Mouse (Mus musculus): ENCODE data around the gene Gm20388. TPM values are rescaled to one million over a fixed set of nuclear protein-coding genes. Genes with fewer than 3 reads are reported as not detected.

Gm20388 gene
- polyA plus RNA-seq, 1 experiment = 59.3 TPM

DNA sequence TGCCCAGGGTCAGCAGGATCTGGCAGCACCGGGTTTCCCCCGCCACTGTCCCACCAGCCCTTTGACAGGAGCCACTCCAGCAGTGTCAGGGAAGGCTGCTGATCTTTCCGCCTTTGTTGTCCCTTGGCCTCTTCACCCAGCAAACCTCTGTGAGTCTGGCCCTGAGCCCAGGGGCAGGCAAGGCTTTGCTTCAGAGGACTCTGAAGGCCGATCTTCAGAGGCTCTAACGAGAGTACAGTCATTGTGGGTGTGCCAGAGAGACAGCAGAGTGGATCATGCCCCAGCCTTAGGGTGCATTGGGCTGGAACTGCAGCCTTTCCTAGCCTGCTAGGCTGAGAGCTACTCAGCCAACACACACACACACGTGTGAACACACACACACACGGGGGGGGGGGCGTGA, 429.1 kb downstream of the Gm20388 start:
- no peak for TF ChIP-seq CTCF (IDR thresholded peaks at IDR 0.05; ENCODE audit: borderline replicate concordance, extremely low read depth, insufficient read depth, insufficient read length)
- TF ChIP-seq POLR2A (IDR thresholded peaks at IDR 0.05; ENCODE audit: borderline replicate concordance, extremely low read depth, insufficient read depth, insufficient read length, poor library complexity, severe bottlenecking) = no peak

DNA sequence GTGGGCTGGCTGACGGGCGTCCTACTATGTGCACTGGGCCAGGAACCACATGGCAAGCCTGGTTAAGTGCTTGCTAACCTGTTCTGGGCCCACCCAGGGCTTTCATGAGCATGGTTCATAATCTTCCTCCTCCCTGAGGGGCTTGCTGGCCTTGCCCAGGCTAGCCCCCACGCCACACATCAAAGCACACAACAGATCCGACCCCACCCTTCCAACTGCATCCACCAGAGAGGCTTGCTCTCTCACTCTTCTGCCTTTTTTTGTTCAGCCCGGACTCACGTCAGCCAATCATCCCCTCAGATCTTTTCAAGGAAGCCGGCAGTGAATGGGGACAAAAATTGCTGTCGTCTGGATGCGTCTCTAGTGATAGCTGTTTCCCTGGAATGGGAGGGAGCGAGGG, 430.5 kb downstream of the Gm20388 start:
- TF ChIP-seq POLR2A (IDR thresholded peaks at IDR 0.05; ENCODE audit: borderline replicate concordance, extremely low read depth, insufficient read depth, insufficient read length, poor library complexity, severe bottlenecking) (no peak), CTCF (IDR thresholded peaks at IDR 0.05; ENCODE audit: borderline replicate concordance, extremely low read depth, insufficient read depth, insufficient read length) (no peak)
- no peak for DNase-seq (ENCODE audit: low read depth)

More for the DNA sequence above, 429.1 kb downstream of the Gm20388 start:
- DNase-seq (ENCODE audit: low read depth) = peak; percentile 62

DNA sequence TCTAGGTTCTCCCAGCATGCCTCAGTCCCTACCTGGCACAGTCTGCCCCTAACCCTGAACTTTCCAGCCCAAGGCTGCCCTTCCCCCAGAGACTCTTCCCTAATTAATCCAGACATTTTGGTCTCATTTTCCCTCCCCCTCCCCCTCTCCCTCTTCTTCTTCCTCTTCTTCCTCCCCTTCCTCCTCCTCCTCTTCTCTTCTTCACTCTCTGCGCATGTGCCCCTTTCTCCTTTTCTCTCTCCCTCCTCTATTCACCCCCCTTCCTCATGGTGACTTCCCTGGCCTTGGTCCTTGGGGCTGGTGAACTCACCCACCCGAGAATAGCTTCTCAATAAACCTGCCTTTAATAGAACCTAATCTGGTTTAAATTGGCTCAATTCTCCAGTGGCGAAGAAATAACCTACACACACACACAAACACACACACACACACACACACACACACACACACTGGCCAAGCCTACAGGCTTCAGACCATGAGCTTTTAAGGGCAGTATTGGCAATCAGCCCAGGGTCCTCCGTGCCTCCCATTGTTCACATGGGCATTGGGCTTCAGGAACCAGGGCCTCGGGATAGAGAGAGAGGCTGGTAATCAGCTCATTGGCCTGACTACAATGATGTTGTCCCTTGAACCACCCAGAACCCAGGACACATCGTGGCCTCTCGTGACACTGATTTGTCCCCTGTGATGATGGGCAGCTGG, 432.4 kb downstream of the Gm20388 start:
- TF ChIP-seq CTCF (IDR thresholded peaks at IDR 0.05; ENCODE audit: borderline replicate concordance, extremely low read depth, insufficient read depth, insufficient read length) (no peak), POLR2A (IDR thresholded peaks at IDR 0.05; ENCODE audit: borderline replicate concordance, extremely low read depth, insufficient read depth, insufficient read length, poor library complexity, severe bottlenecking) (no peak)
- peak; percentile 94 for DNase-seq (ENCODE audit: low read depth)

DNA sequence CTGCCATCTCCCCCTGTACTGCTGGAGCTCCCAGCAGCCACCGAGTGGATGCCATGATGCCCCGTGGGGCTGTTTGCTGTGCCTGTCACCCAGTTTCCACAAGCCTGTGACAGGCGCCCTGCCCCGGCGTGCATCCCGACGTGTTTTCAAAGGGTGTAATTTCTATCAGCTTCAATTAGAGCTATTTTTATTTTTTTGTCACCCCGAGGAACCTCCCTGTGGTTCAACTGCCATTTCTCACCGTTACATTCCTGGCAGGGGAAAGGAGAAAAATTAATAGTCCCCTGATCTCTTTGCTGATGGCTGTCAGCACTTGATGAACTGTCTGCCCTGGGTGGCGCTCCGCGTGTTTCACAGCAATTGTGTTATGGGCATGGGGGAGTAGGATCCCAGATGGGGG, 432.9 kb downstream of the Gm20388 start:
- peak; percentile 70 for DNase-seq (ENCODE audit: low read depth)
- TF ChIP-seq POLR2A (IDR thresholded peaks at IDR 0.05; ENCODE audit: borderline replicate concordance, extremely low read depth, insufficient read depth, insufficient read length, poor library complexity, severe bottlenecking) (no peak), CTCF (IDR thresholded peaks at IDR 0.05; ENCODE audit: borderline replicate concordance, extremely low read depth, insufficient read depth, insufficient read length) (no peak)

DNA sequence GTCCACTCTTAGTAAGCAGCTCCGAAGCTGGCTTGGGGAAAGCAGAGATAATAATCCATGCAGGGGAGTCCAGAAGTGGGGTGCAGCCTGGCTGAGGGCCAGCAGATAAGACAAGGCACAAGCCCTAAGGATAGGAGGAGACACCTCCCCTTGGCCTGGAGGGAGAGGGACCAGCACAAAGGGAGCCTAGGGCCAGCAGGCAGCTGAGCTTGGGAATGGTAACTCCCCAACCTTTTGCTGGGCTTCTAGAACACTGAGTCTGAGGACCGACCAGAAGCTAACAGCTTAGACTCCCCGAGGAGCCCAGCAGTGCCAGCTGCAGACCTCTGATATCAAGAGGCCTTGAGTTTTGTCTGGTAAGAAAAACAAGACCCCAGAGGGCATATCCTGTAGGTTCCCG, 433.5 kb downstream of the Gm20388 start:
- DNase-seq (ENCODE audit: low read depth) = no peak
- no peak for TF ChIP-seq CTCF (IDR thresholded peaks at IDR 0.05; ENCODE audit: borderline replicate concordance, extremely low read depth, insufficient read depth, insufficient read length)
- TF ChIP-seq POLR2A (IDR thresholded peaks at IDR 0.05; ENCODE audit: borderline replicate concordance, extremely low read depth, insufficient read depth, insufficient read length, poor library complexity, severe bottlenecking) = no peak

DNA sequence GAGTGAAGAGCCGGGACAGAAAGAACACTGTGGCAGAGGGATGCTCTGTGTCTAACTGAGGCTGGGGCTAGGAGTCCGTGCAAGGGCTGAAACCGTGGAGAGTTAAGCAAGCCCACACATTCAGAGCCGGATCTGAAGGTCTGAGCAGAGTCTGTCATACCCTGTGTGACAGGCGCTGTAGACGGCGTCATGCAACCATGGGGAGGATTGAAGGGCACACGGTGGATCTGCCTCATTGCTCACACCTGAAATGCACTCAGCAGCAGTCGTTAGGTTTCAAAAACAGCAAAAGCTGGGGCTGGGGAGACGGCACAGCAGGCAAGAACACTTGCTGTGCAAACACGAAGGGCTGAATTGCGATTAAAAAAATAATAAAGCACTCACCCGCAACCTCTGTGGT, 433.9 kb downstream of the Gm20388 start:
- no peak for TF ChIP-seq CTCF (IDR thresholded peaks at IDR 0.05; ENCODE audit: borderline replicate concordance, extremely low read depth, insufficient read depth, insufficient read length)
- no peak for TF ChIP-seq POLR2A (IDR thresholded peaks at IDR 0.05; ENCODE audit: borderline replicate concordance, extremely low read depth, insufficient read depth, insufficient read length, poor library complexity, severe bottlenecking)
- DNase-seq (ENCODE audit: low read depth) = no peak

DNA sequence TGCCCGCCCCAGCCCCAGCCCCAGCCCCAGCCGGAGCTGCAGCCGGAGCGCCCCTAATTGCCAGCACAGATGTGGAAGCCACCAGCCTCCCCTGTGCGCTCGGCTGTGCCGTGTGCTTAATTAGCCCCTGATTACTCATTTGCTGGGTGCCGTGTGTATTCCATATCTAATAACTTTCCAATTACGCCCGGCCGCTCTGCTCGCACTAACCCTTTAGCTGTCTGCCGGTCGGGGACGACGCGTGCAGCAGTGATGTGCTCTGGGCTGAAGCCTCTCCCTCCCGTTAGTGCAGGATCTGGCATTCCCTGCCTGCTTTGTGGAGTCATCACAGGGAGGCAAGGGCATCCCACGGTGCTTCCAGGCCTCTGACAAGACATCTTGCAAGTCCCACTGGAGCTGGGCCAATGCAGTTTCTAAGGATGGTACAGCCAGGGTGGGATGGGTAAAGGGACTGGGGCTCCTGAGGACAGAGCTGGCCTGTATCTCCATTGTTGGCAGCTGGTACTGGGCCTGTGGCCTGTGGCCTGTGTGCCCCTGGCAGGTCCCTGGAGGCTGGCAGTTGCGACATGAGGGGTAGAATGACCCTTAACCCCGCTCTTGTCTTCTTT, 437.2 kb downstream of the Gm20388 start:
- DNase-seq (ENCODE audit: low read depth) = peak; percentile 90

DNA sequence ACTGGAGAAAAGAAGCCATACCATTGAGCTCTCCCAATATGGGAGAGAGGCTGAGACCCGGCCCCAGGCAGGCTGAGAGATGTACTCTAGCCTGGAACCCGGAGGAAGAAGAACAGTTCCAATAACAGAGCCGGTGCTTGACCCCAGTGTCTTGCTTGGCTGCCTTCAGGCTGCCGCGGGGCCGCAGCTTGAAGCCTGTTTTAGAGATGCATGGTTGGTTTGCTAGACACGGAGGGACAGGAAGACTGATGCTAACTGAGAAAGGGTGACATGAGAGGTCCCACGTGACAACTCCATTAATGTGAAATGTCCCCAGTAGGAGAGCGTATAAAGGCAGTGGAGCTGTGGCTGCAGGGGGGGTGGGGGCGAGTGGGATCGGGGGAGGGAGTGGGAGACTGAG, 438.3 kb downstream of the Gm20388 start:
- DNase-seq (ENCODE audit: low read depth) = no peak
- no peak for TF ChIP-seq POLR2A (IDR thresholded peaks at IDR 0.05; ENCODE audit: borderline replicate concordance, extremely low read depth, insufficient read depth, insufficient read length, poor library complexity, severe bottlenecking)
- no peak for TF ChIP-seq CTCF (IDR thresholded peaks at IDR 0.05; ENCODE audit: borderline replicate concordance, extremely low read depth, insufficient read depth, insufficient read length)

More for the DNA sequence above, 437.2 kb downstream of the Gm20388 start:
- TF ChIP-seq CTCF (IDR thresholded peaks at IDR 0.05; ENCODE audit: borderline replicate concordance, extremely low read depth, insufficient read depth, insufficient read length) = no peak
- no peak for TF ChIP-seq POLR2A (IDR thresholded peaks at IDR 0.05; ENCODE audit: borderline replicate concordance, extremely low read depth, insufficient read depth, insufficient read length, poor library complexity, severe bottlenecking)

DNA sequence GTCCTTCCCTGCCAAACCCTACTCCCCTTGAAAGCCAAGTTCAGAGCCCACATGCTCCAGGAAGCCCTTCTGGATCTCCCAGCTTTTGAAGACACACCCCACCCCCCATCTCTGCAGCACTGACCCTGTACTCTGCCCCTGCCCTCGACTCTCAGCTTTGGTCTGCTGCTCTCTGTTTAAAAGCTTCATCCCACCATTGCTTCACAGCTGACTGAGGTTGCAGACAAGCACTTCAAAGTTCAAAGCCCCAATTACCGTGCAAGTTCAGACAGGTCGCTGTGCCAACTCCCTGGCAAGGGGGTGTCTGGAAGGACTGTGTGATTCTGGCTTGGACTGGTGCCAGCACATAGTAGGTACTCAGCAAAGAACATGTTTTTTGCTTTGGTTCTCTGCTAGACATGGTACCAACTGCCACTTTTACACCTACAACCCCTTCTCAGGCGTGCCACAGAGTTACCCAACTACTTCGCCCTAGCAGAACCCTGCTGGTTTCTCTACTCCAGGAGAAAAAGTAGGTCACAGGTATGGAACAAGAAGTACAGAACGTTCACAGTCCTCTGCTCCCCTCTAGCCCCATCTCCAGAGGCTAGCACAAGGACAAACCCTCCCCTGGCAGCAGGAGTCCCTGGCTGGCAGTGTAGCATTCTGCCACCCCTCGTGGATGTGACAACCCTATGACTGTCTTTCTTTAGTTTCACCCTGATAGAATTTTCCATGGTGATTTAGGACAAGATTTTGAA, 440.9 kb downstream of the Gm20388 start:
- no peak for DNase-seq (ENCODE audit: low read depth)
- TF ChIP-seq CTCF (IDR thresholded peaks at IDR 0.05; ENCODE audit: borderline replicate concordance, extremely low read depth, insufficient read depth, insufficient read length) (no peak), POLR2A (IDR thresholded peaks at IDR 0.05; ENCODE audit: borderline replicate concordance, extremely low read depth, insufficient read depth, insufficient read length, poor library complexity, severe bottlenecking) (no peak)

DNA sequence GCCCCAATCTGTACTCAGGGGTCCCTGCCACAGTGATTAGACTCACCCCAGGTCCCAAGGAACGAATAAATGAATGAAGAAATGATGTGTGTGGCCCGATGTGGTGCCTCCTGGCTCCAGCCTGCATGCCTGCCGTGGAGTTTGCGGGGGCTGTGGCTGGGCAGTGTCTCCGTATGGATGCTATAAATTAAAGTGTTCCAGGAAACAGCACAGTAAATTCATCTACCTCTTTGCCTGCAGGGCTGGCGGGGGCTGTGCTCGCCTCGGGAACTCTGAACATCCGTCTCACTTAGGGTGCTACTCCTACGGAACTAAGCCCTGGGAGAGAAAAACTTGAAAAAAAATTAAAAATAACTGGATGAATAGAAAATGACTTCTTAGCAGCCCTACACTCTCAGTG, 441.5 kb downstream of the Gm20388 start:
- no peak for DNase-seq (ENCODE audit: low read depth)
- TF ChIP-seq POLR2A (IDR thresholded peaks at IDR 0.05; ENCODE audit: borderline replicate concordance, extremely low read depth, insufficient read depth, insufficient read length, poor library complexity, severe bottlenecking) (no peak), CTCF (IDR thresholded peaks at IDR 0.05; ENCODE audit: borderline replicate concordance, extremely low read depth, insufficient read depth, insufficient read length) (no peak)

DNA sequence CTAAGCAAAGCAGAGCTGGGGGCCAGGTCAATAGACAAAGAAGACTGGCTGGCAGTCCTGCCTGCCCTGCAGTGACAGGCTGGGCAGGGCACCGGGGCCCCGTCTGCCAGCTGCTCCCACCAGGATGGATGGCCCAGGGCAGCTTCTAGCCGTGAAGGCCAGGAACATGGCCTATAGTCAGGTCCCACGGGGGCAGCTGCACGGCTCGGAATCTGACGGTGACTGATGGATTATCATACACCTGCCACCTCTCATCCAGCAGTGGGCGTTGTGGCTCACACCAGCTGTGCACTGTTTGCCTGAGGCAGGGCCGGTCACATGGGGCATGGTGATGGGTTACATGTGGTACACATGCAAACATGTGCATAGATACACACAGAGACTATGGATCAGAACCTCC, 445.4 kb downstream of the Gm20388 start:
- no peak for DNase-seq (ENCODE audit: low read depth)
- no peak for TF ChIP-seq POLR2A (IDR thresholded peaks at IDR 0.05; ENCODE audit: borderline replicate concordance, extremely low read depth, insufficient read depth, insufficient read length, poor library complexity, severe bottlenecking)
- no peak for TF ChIP-seq CTCF (IDR thresholded peaks at IDR 0.05; ENCODE audit: borderline replicate concordance, extremely low read depth, insufficient read depth, insufficient read length)

Measured in brain, embryonic 14.5 days (tissue).